Mouse (Mus musculus): ENCODE data around the gene Uncx. TPM values are rescaled to one million over a fixed set of nuclear protein-coding genes. Genes with fewer than 3 reads are reported as not detected.

Uncx gene
- polyA plus RNA-seq, 1 experiment from 2014 or later = not detected

DNA sequence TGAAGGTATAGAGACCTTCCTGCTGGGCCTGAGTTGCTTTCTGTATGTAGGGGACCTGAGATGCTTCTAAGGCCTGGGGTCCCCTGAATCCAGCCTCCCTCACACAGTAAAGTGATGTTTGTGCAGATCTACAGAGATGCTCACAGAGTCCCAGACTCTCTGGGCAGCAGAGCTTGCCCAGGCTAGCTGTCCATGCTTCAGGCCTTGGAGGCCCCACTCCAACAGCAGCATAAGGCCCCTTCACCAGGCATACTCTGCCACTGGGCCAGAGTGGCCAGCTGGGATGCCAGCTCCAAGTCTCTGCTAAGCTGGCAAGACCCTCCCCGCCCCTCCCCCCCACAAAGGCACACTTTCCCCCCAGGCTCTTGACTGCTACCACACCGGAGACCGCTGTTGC, 5.6 kb upstream of the Uncx start:
- Histone ChIP-seq H3K27ac (ENCODE audit: low read length) (no peak overlapping the region), H3K9me3 (replicated peaks; ENCODE audit: control insufficient read depth, low read length) (no peaks in the 10 kb centered on the region), H3K9ac (ENCODE audit: low read length) (no peak overlapping the region), H3K36me3 (ENCODE audit: control insufficient read depth, insufficient read depth) (no peaks in the 10 kb centered on the region), H3K4me3 (ENCODE audit: low read length) (no peak overlapping the region), H3K4me2 (ENCODE audit: low read depth, low read length) (no peak overlapping the region), H3K4me1 (ENCODE audit: control insufficient read depth, insufficient read depth, low read length) (no peaks in the 10 kb centered on the region), H3K27me3 (ENCODE audit: control insufficient read depth, insufficient read depth, low read length) (peaks cover 81% of the 10 kb centered on the region)
- WGBS = 17% methylated on average over 3 of the region's 3 CpGs
- no peak for ATAC-seq (replicated peaks; ENCODE audit: extremely low read depth, insufficient read depth, low FRiP score)

DNA sequence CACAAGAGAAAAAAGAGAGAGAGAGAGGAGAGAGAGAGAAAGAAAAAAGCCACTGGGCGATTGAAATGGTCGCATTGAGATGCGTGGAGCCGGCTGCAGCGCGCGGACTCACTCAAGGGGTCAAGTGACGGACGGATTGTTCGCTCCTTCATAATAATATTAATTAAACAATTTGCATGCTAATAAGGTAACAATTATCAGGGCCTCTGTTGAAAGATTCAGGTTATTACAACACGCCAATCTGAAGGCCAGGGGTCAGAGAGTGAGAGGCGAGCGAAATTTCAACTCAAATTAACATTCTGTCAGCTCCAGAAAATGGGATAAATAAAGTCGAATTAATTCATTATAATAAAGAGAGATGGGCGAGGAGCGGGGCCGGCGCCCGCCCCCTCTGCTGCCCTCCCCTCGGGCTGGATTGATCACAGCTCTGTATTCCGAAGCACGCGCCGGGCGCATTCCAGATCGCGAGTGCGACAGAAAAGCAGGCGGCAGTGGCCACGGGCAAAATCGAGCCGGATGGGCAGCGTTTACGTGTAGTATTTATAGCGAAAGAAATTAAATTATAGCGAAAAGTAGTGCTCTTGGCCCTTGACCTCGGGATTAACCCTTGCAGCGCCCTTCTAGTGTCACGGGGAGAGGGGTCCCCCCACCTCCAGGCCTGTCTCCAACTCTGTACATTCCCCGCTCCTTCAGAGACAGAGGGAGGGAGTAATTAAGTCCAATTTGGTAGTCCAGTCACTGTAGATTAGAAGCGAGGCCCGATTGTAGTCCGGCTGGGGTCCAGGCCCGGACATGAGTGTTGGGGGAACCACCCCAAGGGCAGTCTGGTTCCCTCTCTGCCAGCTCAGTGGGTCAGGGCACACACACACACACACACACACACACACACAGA, 1.9 kb upstream of the Uncx start:
- H3K27ac ChIP-seq (ENCODE audit: low read length) = no peak overlapping the region
- no peak overlapping the region for H3K9ac ChIP-seq (ENCODE audit: low read length)
- peaks cover 89% of the 10 kb centered on the region for H3K27me3 ChIP-seq (ENCODE audit: control insufficient read depth, insufficient read depth, low read length)
- 4% methylated on average over 44 of the region's 44 CpGs for WGBS
- no peaks in the 10 kb centered on the region for H3K36me3 ChIP-seq (ENCODE audit: control insufficient read depth, insufficient read depth)
- H3K4me3 ChIP-seq (ENCODE audit: low read length) = no peak overlapping the region
- no peak overlapping the region for H3K4me2 ChIP-seq (ENCODE audit: low read depth, low read length)
- no peak for ATAC-seq (replicated peaks; ENCODE audit: extremely low read depth, insufficient read depth, low FRiP score)
- no peaks in the 10 kb centered on the region for H3K4me1 ChIP-seq (ENCODE audit: control insufficient read depth, insufficient read depth, low read length)
- H3K9me3 ChIP-seq (replicated peaks; ENCODE audit: control insufficient read depth, low read length) = no peaks in the 10 kb centered on the region

DNA sequence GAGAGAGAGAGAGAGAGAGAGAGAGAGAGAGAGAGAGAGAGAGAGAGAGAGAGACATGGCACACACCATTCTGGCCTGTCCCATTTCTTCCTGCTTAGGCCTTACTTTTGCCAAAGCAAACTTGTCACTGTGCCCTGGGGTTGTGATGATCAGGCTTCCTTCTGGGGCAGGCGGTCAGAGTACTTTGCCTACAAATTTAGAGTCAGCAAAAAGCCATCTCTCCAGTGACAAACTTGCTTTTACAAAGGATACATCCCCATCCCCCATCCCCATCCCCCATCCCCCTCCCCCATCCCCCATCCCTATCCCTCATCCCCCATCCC, 1.3 kb upstream of the Uncx start:
- no peaks in the 10 kb centered on the region for H3K9me3 ChIP-seq (replicated peaks; ENCODE audit: control insufficient read depth, low read length)
- H3K36me3 ChIP-seq (ENCODE audit: control insufficient read depth, insufficient read depth) = no peaks in the 10 kb centered on the region
- no peak overlapping the region for H3K4me3 ChIP-seq (ENCODE audit: low read length)
- no peak overlapping the region for H3K9ac ChIP-seq (ENCODE audit: low read length)
- H3K27ac ChIP-seq (ENCODE audit: low read length) = no peak overlapping the region
- H3K4me2 ChIP-seq (ENCODE audit: low read depth, low read length) = no peak overlapping the region
- H3K4me1 ChIP-seq (ENCODE audit: control insufficient read depth, insufficient read depth, low read length) = no peaks in the 10 kb centered on the region
- ATAC-seq (replicated peaks; ENCODE audit: extremely low read depth, insufficient read depth, low FRiP score) = no peak
- peaks cover 89% of the 10 kb centered on the region for H3K27me3 ChIP-seq (ENCODE audit: control insufficient read depth, insufficient read depth, low read length)
- 0% methylated on average over 1 of the region's 1 CpGs for WGBS

DNA sequence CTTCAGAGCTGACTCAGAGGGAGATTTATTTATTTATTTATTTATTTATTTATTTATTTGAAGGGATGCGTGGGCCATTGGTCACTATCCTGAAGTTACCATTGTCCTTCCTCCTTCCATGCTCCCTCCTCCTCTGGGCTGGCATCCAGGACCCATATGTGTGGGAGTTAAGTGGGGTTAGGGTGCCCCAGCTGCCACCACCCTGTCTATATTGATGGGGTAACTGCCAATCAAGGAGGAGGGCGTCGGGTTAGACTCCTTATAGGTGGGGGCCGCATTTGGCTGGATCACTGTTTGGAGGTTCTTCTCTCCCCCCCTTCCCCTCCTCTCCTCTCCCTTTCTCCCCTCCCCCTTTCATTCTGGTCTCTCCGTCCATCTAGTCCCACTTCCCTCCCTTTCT, 738 bp upstream of the Uncx start:
- no peaks in the 10 kb centered on the region for H3K4me1 ChIP-seq (ENCODE audit: control insufficient read depth, insufficient read depth, low read length)
- H3K27me3 ChIP-seq (ENCODE audit: control insufficient read depth, insufficient read depth, low read length) = peaks cover 89% of the 10 kb centered on the region
- H3K4me3 ChIP-seq (ENCODE audit: low read length) = no peak overlapping the region
- under 1% methylated on average over 5 of the region's 5 CpGs for WGBS
- ATAC-seq (replicated peaks; ENCODE audit: extremely low read depth, insufficient read depth, low FRiP score) = no peak
- no peak overlapping the region for H3K27ac ChIP-seq (ENCODE audit: low read length)
- H3K36me3 ChIP-seq (ENCODE audit: control insufficient read depth, insufficient read depth) = no peaks in the 10 kb centered on the region
- no peak overlapping the region for H3K4me2 ChIP-seq (ENCODE audit: low read depth, low read length)
- H3K9ac ChIP-seq (ENCODE audit: low read length) = no peak overlapping the region
- H3K9me3 ChIP-seq (replicated peaks; ENCODE audit: control insufficient read depth, low read length) = no peaks in the 10 kb centered on the region

DNA sequence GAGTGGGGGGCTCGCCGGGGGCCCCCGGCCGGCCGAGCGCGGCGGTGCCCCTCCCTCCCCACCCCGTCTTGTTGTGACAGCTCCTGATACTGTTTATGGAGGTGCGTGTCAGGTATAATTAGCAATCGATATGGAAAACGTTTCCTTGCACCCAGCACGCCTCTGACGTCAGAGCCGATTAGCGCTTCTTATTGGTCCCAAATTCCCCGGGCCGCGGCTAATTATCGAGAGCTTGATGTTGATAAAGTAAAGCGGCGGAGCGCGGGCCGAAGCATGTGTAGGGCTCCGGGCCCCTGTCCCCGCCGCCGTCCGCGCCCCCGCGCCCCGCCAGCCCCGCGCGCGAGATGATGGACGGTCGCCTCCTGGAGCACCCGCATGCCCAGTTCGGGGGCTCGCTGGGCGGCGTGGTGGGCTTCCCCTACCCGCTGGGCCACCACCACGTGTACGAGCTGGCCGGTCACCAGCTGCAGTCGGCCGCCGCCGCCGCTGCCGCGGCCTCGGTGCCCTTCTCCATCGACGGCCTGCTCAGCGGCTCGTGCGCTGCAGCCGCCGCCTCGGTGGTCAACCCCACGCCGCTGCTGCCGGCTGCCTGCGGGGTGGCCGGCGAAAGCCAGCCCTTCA, 466 bp downstream of the Uncx start:
- WGBS = under 1% methylated on average over 71 of the region's 71 CpGs
- H3K4me3 ChIP-seq (ENCODE audit: low read length) = peak overlapping the region; percentile 25
- peaks cover 87% of the 10 kb centered on the region for H3K27me3 ChIP-seq (ENCODE audit: control insufficient read depth, insufficient read depth, low read length)
- H3K36me3 ChIP-seq (ENCODE audit: control insufficient read depth, insufficient read depth) = no peaks in the 10 kb centered on the region
- no peaks in the 10 kb centered on the region for H3K9me3 ChIP-seq (replicated peaks; ENCODE audit: control insufficient read depth, low read length)
- H3K27ac ChIP-seq (ENCODE audit: low read length) = no peak overlapping the region
- ATAC-seq (replicated peaks; ENCODE audit: extremely low read depth, insufficient read depth, low FRiP score) = no peak
- no peak overlapping the region for H3K9ac ChIP-seq (ENCODE audit: low read length)
- peak overlapping the region; percentile 19; the same call in 1 of the 2 replicates for H3K4me2 ChIP-seq (ENCODE audit: low read depth, low read length)
- H3K4me1 ChIP-seq (ENCODE audit: control insufficient read depth, insufficient read depth, low read length) = no peaks in the 10 kb centered on the region

DNA sequence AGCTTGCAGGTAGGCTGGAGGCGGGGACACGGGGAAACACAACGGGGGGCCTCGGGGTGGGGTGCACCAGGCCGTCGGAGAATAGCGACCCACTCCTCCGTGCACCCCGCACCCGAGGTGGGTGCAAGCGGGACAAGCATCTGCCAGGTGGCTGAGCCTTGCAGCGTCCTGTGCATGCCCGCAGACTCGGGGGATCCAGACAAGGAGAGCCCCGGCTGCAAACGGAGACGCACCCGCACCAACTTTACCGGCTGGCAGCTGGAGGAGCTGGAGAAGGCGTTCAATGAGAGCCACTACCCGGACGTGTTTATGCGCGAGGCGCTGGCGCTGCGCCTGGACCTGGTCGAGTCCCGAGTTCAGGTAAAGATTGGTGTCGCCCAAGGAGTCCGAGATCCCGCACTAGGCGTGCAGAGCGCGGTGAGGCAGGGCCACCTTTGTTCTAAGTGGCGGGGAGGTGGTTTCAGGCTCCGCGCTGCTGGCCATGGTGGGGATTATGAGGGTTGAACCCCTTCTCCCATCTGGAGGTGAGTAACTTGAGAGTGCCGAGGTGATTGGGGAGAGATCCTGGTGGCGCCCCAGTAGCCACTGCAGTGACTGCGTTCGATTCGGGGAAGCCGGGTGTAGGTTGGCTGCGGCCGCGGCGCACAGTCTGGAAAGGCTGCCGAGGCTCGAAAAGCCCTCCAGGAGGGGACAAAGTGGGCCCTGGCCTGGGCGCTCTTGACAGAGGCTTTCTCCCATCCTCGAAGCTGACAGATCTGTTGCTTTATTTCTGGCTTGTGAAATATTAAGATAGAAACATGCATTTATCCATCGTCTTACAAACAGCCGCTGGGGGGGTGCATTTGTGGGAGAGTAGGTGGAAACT, 1.2 kb downstream of the Uncx start:
- 1% methylated on average over 54 of the region's 54 CpGs for WGBS
- no peak for ATAC-seq (replicated peaks; ENCODE audit: extremely low read depth, insufficient read depth, low FRiP score)
- H3K36me3 ChIP-seq (ENCODE audit: control insufficient read depth, insufficient read depth) = no peaks in the 10 kb centered on the region
- H3K4me2 ChIP-seq (ENCODE audit: low read depth, low read length) = no peak overlapping the region
- H3K9ac ChIP-seq (ENCODE audit: low read length) = no peak overlapping the region
- H3K4me1 ChIP-seq (ENCODE audit: control insufficient read depth, insufficient read depth, low read length) = no peaks in the 10 kb centered on the region
- H3K27me3 ChIP-seq (ENCODE audit: control insufficient read depth, insufficient read depth, low read length) = peaks cover 89% of the 10 kb centered on the region
- no peaks in the 10 kb centered on the region for H3K9me3 ChIP-seq (replicated peaks; ENCODE audit: control insufficient read depth, low read length)
- H3K27ac ChIP-seq (ENCODE audit: low read length) = no peak overlapping the region
- H3K4me3 ChIP-seq (ENCODE audit: low read length) = no peak overlapping the region

DNA sequence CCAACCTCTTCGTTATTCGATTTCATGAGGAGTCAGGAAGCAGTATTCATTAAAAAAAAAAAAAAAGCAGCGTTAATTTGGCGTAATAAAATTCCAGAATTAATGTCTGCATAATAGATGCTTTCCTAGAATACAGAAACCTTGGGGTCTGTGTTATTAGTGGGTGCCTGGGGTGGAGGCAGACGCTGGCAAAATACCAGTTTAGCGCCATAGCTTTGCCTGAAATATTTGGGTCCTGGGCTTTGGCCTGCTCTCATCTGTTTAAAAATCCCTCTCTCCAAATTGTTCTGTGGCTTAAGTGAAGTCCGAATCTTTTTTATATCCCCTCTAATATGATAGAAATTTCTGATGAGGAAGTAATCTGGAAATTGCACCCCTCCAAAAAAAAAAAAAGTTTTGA, 1.9 kb downstream of the Uncx start:
- H3K4me1 ChIP-seq (ENCODE audit: control insufficient read depth, insufficient read depth, low read length) = no peaks in the 10 kb centered on the region
- H3K4me3 ChIP-seq (ENCODE audit: low read length) = no peak overlapping the region
- no peaks in the 10 kb centered on the region for H3K36me3 ChIP-seq (ENCODE audit: control insufficient read depth, insufficient read depth)
- H3K9me3 ChIP-seq (replicated peaks; ENCODE audit: control insufficient read depth, low read length) = no peaks in the 10 kb centered on the region
- H3K4me2 ChIP-seq (ENCODE audit: low read depth, low read length) = no peak overlapping the region
- no peak overlapping the region for H3K9ac ChIP-seq (ENCODE audit: low read length)
- no peak for ATAC-seq (replicated peaks; ENCODE audit: extremely low read depth, insufficient read depth, low FRiP score)
- H3K27ac ChIP-seq (ENCODE audit: low read length) = no peak overlapping the region
- H3K27me3 ChIP-seq (ENCODE audit: control insufficient read depth, insufficient read depth, low read length) = peaks cover 93% of the 10 kb centered on the region
- WGBS = 5% methylated on average over 7 of the region's 7 CpGs

DNA sequence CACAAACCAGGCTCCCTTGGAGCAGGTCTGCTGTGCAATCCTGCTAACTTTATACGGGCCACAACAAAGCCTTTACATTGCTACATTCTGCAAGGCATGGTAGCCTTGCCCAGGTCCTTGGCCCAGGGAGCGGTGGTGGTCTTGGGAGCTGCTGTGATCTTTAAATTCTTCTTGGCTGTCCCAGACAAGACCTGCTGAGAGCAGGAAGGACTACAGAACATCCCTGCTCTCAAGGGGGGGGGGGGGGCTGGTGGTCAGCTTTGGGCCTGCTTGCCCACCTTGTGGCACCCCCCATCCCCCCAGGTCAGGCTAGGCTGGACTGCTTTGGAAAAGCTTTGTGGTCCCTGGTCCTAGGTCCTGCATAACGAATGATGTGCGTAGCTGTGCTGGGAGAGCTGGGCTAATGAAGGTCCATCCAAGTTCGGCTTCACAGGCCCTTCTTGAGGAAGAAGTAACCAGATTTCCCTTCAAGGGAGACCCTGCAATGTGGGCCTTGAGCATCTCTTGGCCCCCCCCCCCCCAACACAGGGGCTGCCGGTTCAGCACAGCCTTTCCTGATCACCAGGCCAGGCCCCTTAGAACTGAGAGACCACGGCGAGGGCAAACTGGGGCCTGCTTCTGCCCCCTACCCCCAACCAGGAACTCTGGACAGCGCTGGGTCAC, 2.5 kb downstream of the Uncx start:
- Histone ChIP-seq H3K9me3 (replicated peaks; ENCODE audit: control insufficient read depth, low read length) (no peaks in the 10 kb centered on the region), H3K4me1 (ENCODE audit: control insufficient read depth, insufficient read depth, low read length) (no peaks in the 10 kb centered on the region), H3K36me3 (ENCODE audit: control insufficient read depth, insufficient read depth) (no peaks in the 10 kb centered on the region), H3K27me3 (ENCODE audit: control insufficient read depth, insufficient read depth, low read length) (peaks cover 93% of the 10 kb centered on the region), H3K4me2 (ENCODE audit: low read depth, low read length) (no peak overlapping the region), H3K27ac (ENCODE audit: low read length) (no peak overlapping the region), H3K4me3 (ENCODE audit: low read length) (no peak overlapping the region), H3K9ac (ENCODE audit: low read length) (no peak overlapping the region)
- no peak for ATAC-seq (replicated peaks; ENCODE audit: extremely low read depth, insufficient read depth, low FRiP score)
- WGBS = 8% methylated on average over 9 of the region's 9 CpGs
